Mouse (Mus musculus): ENCODE results near the gene Otos.

DNA sequence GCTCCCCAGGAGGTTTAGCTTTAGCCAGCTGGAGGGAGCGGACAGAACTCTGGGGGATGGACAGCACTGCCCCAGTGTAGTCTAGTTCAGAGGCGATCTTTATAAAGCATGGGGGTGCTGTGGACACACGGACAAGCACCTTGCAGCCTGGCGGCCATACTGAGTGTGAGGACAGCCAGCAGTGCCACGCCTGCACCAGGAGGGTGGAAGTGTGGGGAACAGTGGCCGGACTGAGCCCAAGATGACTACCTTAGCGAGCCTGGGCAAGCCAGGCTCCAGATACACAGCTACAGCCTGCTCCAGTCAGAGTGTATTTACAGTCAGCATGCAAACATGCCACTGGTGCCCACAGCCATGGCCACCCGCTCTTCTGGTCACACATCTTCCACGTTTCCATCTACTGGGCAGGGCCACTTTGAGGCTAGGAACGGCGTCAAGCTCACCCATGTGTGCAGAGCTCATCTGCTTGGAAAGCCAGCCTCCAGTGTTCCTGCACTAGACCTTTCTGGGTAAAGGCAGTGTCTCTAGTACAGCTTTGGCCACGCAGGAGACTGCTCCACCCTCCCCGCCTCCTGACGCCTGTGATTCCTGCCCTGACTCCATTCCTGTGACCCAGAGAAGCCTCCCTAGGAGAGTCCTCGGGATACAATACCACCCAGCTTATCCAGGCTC, 11.0 kb downstream of the Otos start:
- TF ChIP-seq CHD2 (IDR thresholded peaks at IDR 0.05; ENCODE audit: low read depth, low read length) (no peak), HCFC1 (IDR thresholded peaks at IDR 0.05; ENCODE audit: borderline replicate concordance, insufficient read depth, low read length) (no peak), MAFK (IDR thresholded peaks at IDR 0.05; ENCODE audit: insufficient read depth, low read depth, low read length) (no peak), ZC3H11A (IDR thresholded peaks at IDR 0.05; ENCODE audit: borderline replicate concordance, low read depth, low read length) (no peak)
